Comparison of ENCODE assay signal across 16 mouse cellular contexts in genomic region chr14:58987688-58988087, GRCm38 (mm10).
DNase-seq lines count a peak whose midpoint lies in the region; ATAC-seq lines count a peak whose summit lies in the region.
"Had no signal": no experiment of that assay in that cellular context is flagged by ENCODE, and none has a peak within 500 bp of the region (broad histone marks: within the 10 kb centered on the region; RNA-seq: fewer than 3 reads in every experiment).

No protein-coding gene starts in this region.

- peak; percentile 63 for DNase-seq in heart, adult 11 months
- no peak for DNase-seq in heart, postnatal 10 days
- peak; percentile 25 for DNase-seq in neural tube, embryonic 11.5 days (ENCODE audit: low spot score)
- no peak for DNase-seq in neural tube, embryonic 10.5 days (ENCODE audit: extremely low spot score, low spot score)
- peak; percentile 64 for DNase-seq in limb, embryonic 11.5 days (ENCODE audit: low spot score)
- DNase-seq in gastrocnemius, postnatal 10 days = no peak
- no peak for DNase-seq in left cerebral cortex, postnatal 4 days
- DNase-seq: adrenal gland, adult 2 months; B cell, adult 2 months; cerebellum, adult 9-11 months; heart, adult 18-20 months; thymus, postnatal 4 days had no signal

- 10% methylated on average over 8 of the region's 8 CpGs for WGBS in neural tube, embryonic 11.5 days
- WGBS in limb, embryonic 11.5 days = 7% methylated on average over 8 of the region's 8 CpGs

- H3K36me3 ChIP-seq in neural tube, embryonic 11.5 days (ENCODE audit: control insufficient read depth, insufficient read depth, low read length) = no peaks in the 10 kb centered on the region
- no peaks in the 10 kb centered on the region for H3K36me3 ChIP-seq in limb, embryonic 11.5 days (ENCODE audit: control insufficient read depth, insufficient read depth, low read length)
- H3K36me3 ChIP-seq: embryonic facial prominence, embryonic 15.5 days; midbrain, embryonic 10.5 days had no signal

- intact Hi-C loops in heart, postnatal 10 days (cut with DNase I) = no loop called here
- intact Hi-C loops in left cerebral cortex, postnatal 4 days (cut with DNase I) = no loop called here

- no peak overlapping the region for H3K4me3 ChIP-seq in neural tube, embryonic 11.5 days (ENCODE audit: low read depth, low read length)
- H3K4me3 ChIP-seq in limb, embryonic 11.5 days (ENCODE audit: low read depth, low read length) = no peak overlapping the region
- H3K4me3 ChIP-seq: embryonic facial prominence, embryonic 15.5 days; midbrain, embryonic 10.5 days had no signal

- no peak overlapping the region for H3K27ac ChIP-seq in neural tube, embryonic 11.5 days (ENCODE audit: low read depth, low read length)
- H3K27ac ChIP-seq in limb, embryonic 11.5 days (replicated peaks; ENCODE audit: low read depth, low read length) = peak overlapping the region; percentile 48
- H3K27ac ChIP-seq: embryonic facial prominence, embryonic 15.5 days; midbrain, embryonic 10.5 days had no signal

- peak; percentile 63 for ATAC-seq in neural tube, embryonic 11.5 days (ENCODE audit: insufficient read depth, low FRiP score, low TSS enrichment)
- peak; percentile 6; the same call in 1 of the 2 replicates for ATAC-seq in limb, embryonic 11.5 days (ENCODE audit: insufficient number of reproducible peaks, low FRiP score, low TSS enrichment, low read depth)
- ATAC-seq: lung, postnatal 0 days had no signal

- no peak overlapping the region for H3K9ac ChIP-seq in neural tube, embryonic 11.5 days (ENCODE audit: low read length)
- no peak overlapping the region for H3K9ac ChIP-seq in limb, embryonic 11.5 days (ENCODE audit: low read length)
- H3K9ac ChIP-seq: embryonic facial prominence, embryonic 15.5 days had no signal

- no peaks in the 10 kb centered on the region for H3K27me3 ChIP-seq in neural tube, embryonic 11.5 days (ENCODE audit: control insufficient read depth, insufficient read depth, low read length)
- no peaks in the 10 kb centered on the region for H3K27me3 ChIP-seq in limb, embryonic 11.5 days (ENCODE audit: control insufficient read depth, insufficient read depth, low read length)
- H3K27me3 ChIP-seq: embryonic facial prominence, embryonic 15.5 days had no signal

- H3K4me2 ChIP-seq in neural tube, embryonic 11.5 days (ENCODE audit: low read depth) = no peak overlapping the region; the same call in 1 of the 2 replicates
- no peak overlapping the region for H3K4me2 ChIP-seq in limb, embryonic 11.5 days (ENCODE audit: low read depth, severe bottlenecking)
- H3K4me2 ChIP-seq: embryonic facial prominence, embryonic 15.5 days; liver, embryonic 11.5 days had no signal

- peaks cover 6% of the 10 kb centered on the region; the same call in 1 of the 2 replicates for H3K4me1 ChIP-seq in neural tube, embryonic 11.5 days (ENCODE audit: control insufficient read depth, insufficient read depth, low read length)
- H3K4me1 ChIP-seq in limb, embryonic 11.5 days (ENCODE audit: control insufficient read depth, insufficient read depth, low read length) = peaks cover 4% of the 10 kb centered on the region; the same call in 1 of the 2 replicates
- H3K4me1 ChIP-seq: embryonic facial prominence, embryonic 15.5 days had no signal

- H3K9me3 ChIP-seq in neural tube, embryonic 11.5 days (ENCODE audit: control insufficient read depth, low read length) = no peaks in the 10 kb centered on the region
- no peaks in the 10 kb centered on the region for H3K9me3 ChIP-seq in limb, embryonic 11.5 days (ENCODE audit: control insufficient read depth, low read length)
- H3K9me3 ChIP-seq: embryonic facial prominence, embryonic 15.5 days; midbrain, embryonic 10.5 days had no signal

Comparison
In these comparisons a context has a peak if more than half of its experiments do, and no peak if none do; other contexts are left out.
1. DNase-seq: peak in heart, adult 11 months (single experiment), neural tube, embryonic 11.5 days (single experiment) and limb, embryonic 11.5 days (single experiment); none in heart, postnatal 10 days (0 of 2), neural tube, embryonic 10.5 days (single experiment), gastrocnemius, postnatal 10 days (single experiment) and left cerebral cortex, postnatal 4 days (single experiment).